Mouse (Mus musculus): ENCODE measurements at regions not wholly inside any gene's neighbourhood (a gene's known extent, or its start where the extent isn't known, plus 50 kb on each side); places are given as distances from the start of the nearest gene placed in this dataset.

DNA sequence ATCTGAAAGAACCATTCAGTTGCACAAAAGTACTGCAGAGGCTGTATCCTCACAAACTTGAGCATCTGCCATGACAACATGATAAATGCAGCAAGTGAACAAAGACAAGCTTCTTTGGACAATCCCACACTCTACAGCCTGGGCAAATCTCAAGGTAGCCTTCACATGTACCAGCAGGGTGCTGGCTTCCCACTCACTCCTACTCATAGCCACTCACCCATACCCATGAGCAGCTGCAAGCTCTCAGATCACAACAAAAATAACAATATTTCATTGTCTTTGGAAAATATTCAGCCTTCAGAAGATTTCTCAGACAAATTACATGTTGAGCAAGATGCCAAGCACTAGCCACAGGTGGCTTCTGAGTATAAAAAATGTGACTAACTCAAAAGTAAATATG is 689.3 kb downstream of the Cypt12 start:
- Histone ChIP-seq H3K36me3 (ENCODE audit: control insufficient read depth, insufficient read depth, low read length) (no peaks in the 10 kb centered on the region), H3K4me1 (ENCODE audit: control insufficient read depth, insufficient read depth, low read length) (no peaks in the 10 kb centered on the region; the same call in 1 of the 2 replicates), H3K27ac (ENCODE audit: control insufficient read depth, insufficient read depth, low read depth, low read length) (no peak overlapping the region), H3K4me3 (ENCODE audit: control insufficient read depth, low read depth, low read length) (no peak overlapping the region), H3K27me3 (ENCODE audit: control insufficient read depth, insufficient read depth, low read length) (no peaks in the 10 kb centered on the region)
- no peak for TF ChIP-seq CTCF (IDR thresholded peaks at IDR 0.05; ENCODE audit: control insufficient read depth, insufficient read depth, insufficient replicate concordance, low read depth, low read length)
- TF ChIP-seq POLR2A (IDR thresholded peaks at IDR 0.05; ENCODE audit: control insufficient read depth, low read depth, low read length), result no peak

DNA sequence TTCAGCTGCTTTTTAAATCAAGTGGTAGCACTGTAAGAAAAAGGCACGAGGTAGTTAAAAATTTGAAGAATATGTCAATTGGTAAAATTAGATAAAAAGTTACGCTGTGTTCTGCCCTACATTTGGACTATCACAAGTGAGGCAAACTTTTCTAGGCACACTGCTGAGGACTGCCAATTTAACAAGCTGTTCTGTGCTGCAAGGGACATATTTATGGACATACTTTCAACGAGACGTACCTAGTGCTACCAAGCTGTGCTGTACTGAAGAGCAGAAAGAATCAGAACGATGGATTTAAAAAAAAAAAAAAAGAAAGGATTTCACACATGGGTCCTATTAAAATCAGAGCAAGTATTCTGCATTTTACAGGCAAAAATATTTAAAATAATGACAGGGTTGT is 692.1 kb downstream of the Cypt12 start:
- Histone ChIP-seq H3K4me1 (ENCODE audit: control insufficient read depth, insufficient read depth, low read length) (no peaks in the 10 kb centered on the region), H3K36me3 (ENCODE audit: control insufficient read depth, insufficient read depth, low read length) (no peaks in the 10 kb centered on the region), H3K27me3 (ENCODE audit: control insufficient read depth, insufficient read depth, low read length) (no peaks in the 10 kb centered on the region), H3K27ac (ENCODE audit: control insufficient read depth, insufficient read depth, low read depth, low read length) (no peak overlapping the region), H3K4me3 (ENCODE audit: control insufficient read depth, low read depth, low read length) (no peak overlapping the region)
- TF ChIP-seq POLR2A (IDR thresholded peaks at IDR 0.05; ENCODE audit: control insufficient read depth, low read depth, low read length) (no peak), CTCF (IDR thresholded peaks at IDR 0.05; ENCODE audit: control insufficient read depth, insufficient read depth, insufficient replicate concordance, low read depth, low read length) (no peak)

DNA sequence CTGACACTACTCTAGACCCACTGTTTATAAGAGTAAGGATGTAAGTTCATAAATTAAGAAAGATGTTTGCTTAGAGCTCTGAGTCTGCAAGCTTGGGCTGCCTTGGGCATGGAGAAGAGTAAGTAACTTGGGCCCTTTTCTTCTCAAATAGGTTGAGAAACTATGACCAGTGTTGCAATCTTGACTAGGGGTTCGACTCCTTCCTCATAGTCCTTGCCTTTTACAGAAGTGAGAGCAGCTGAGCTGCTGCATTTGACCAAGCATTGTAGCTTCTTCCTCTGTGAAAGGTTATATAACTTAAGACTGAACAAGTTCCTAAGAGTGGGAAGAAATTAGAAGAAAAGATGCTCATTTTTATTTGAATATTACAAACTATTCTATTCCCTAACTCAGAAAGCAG is 693.5 kb downstream of the Cypt12 start:
- Histone ChIP-seq H3K4me3 (ENCODE audit: control insufficient read depth, low read depth, low read length) (no peak overlapping the region), H3K27ac (ENCODE audit: control insufficient read depth, insufficient read depth, low read depth, low read length) (no peak overlapping the region), H3K27me3 (ENCODE audit: control insufficient read depth, insufficient read depth, low read length) (no peaks in the 10 kb centered on the region), H3K36me3 (ENCODE audit: control insufficient read depth, insufficient read depth, low read length) (no peaks in the 10 kb centered on the region), H3K4me1 (ENCODE audit: control insufficient read depth, insufficient read depth, low read length) (no peaks in the 10 kb centered on the region)
- TF ChIP-seq POLR2A (IDR thresholded peaks at IDR 0.05; ENCODE audit: control insufficient read depth, low read depth, low read length) (no peak), CTCF (IDR thresholded peaks at IDR 0.05; ENCODE audit: control insufficient read depth, insufficient read depth, insufficient replicate concordance, low read depth, low read length) (no peak)

DNA sequence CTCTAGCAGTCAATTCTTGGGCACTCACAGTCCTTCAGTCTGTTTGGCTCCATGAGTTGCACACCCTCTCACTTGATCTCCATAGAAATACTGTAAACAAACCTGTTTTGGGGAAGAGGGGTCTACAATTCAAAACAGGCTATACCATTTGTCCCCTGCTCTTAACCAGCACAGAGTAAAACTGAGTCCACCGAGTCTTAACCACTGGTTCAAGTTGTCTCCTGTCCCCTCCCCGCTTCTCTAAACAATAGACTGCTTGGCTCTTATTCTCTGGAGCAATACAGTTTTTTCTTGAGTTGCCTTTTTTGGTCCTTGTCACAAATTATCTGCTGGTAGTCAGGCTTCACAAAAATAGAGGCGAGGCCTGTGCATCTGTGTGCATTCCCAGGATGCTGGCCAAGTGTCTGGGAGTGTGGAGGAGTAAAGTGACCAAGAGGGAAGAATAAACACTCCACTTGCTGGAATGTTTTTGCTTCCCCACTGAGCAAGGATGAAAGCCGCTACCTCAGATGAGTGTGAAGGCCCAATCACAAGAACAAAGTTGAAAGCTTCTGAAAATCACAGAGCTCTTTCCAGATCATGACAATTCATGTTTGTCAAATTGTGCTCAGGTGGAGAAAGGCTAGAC is 695.3 kb downstream of the Cypt12 start:
- TF ChIP-seq CTCF (IDR thresholded peaks at IDR 0.05; ENCODE audit: control insufficient read depth, insufficient read depth, insufficient replicate concordance, low read depth, low read length) (no peak), POLR2A (IDR thresholded peaks at IDR 0.05; ENCODE audit: control insufficient read depth, low read depth, low read length) (no peak)
- no peaks in the 10 kb centered on the region for H3K27me3 ChIP-seq (ENCODE audit: control insufficient read depth, insufficient read depth, low read length)
- no peaks in the 10 kb centered on the region for H3K36me3 ChIP-seq (ENCODE audit: control insufficient read depth, insufficient read depth, low read length)
- H3K4me1 ChIP-seq (ENCODE audit: control insufficient read depth, insufficient read depth, low read length), result no peaks in the 10 kb centered on the region
- no peak overlapping the region for H3K4me3 ChIP-seq (ENCODE audit: control insufficient read depth, low read depth, low read length)
- no peak overlapping the region for H3K27ac ChIP-seq (ENCODE audit: control insufficient read depth, insufficient read depth, low read depth, low read length)

DNA sequence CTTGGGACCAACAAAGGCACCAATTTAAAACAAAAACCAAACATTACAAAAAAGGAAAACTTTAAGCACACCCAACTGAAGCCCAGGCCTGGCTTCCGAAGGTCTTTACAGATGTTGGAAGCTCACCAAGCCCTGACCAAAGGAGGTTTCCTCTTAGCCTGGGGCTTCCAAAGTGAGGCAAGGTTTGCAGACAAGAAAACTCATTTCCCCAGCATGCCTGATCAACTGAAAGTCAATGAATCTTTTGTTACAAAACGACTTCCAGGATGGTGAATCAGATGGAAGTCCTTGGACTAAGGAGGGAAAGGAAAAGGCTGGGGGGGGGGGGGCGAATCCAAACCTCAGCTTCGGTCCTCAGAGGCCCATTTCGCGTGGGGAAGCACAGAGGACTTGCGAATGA is 697.3 kb downstream of the Cypt12 start:
- Histone ChIP-seq H3K36me3 (ENCODE audit: control insufficient read depth, insufficient read depth, low read length) (no peaks in the 10 kb centered on the region), H3K27me3 (ENCODE audit: control insufficient read depth, insufficient read depth, low read length) (no peaks in the 10 kb centered on the region), H3K4me1 (ENCODE audit: control insufficient read depth, insufficient read depth, low read length) (no peaks in the 10 kb centered on the region), H3K4me3 (ENCODE audit: control insufficient read depth, low read depth, low read length) (no peak overlapping the region), H3K27ac (ENCODE audit: control insufficient read depth, insufficient read depth, low read depth, low read length) (no peak overlapping the region)
- TF ChIP-seq POLR2A (IDR thresholded peaks at IDR 0.05; ENCODE audit: control insufficient read depth, low read depth, low read length), result no peak
- TF ChIP-seq CTCF (IDR thresholded peaks at IDR 0.05; ENCODE audit: control insufficient read depth, insufficient read depth, insufficient replicate concordance, low read depth, low read length), result no peak

DNA sequence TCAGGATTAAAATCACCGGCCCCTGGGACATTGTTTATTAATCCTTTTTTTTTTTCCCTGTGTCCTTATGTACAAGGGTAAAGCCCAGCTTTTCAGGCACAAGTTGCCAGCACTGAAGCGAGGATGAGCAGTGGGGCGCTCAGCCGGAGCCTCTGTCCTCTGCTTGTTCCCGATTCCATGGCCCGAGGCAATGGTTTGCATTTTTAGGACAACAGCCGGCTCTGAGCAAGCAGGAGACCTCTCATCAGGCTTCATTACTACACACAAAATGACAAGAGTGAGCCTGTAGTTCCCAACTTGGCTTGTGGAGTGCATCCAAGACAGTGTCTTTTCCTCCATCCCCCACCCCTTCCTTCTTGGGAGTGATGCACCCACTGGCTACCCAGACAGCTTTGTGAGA is 697.7 kb downstream of the Cypt12 start:
- no peaks in the 10 kb centered on the region for H3K4me1 ChIP-seq (ENCODE audit: control insufficient read depth, insufficient read depth, low read length)
- H3K4me3 ChIP-seq (ENCODE audit: control insufficient read depth, low read depth, low read length), result no peak overlapping the region
- H3K27ac ChIP-seq (ENCODE audit: control insufficient read depth, insufficient read depth, low read depth, low read length), result no peak overlapping the region
- H3K36me3 ChIP-seq (ENCODE audit: control insufficient read depth, insufficient read depth, low read length), result no peaks in the 10 kb centered on the region
- H3K27me3 ChIP-seq (ENCODE audit: control insufficient read depth, insufficient read depth, low read length), result no peaks in the 10 kb centered on the region
- no peak for TF ChIP-seq POLR2A (IDR thresholded peaks at IDR 0.05; ENCODE audit: control insufficient read depth, low read depth, low read length)
- TF ChIP-seq CTCF (IDR thresholded peaks at IDR 0.05; ENCODE audit: control insufficient read depth, insufficient read depth, insufficient replicate concordance, low read depth, low read length), result no peak

DNA sequence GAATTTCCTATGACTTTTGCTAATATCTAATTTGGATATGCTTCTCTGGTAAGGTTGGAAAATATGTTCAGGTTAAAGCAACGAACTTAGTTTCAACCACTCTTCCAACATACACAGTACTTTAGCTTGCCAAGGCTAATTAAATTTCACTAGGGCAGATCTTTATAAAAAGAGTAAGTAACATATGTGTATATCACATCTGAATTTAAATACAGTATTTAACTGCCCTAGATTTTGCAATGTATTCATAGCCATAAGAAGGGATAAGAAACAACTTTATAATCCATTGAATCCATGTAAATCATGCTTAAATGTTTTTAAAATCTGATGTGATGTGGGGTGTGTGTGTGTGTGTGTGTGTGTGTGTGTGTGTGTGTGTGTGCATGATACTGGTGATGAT is 705.3 kb downstream of the Cypt12 start:
- Histone ChIP-seq H3K27ac (ENCODE audit: control insufficient read depth, insufficient read depth, low read depth, low read length) (no peak overlapping the region), H3K27me3 (ENCODE audit: control insufficient read depth, insufficient read depth, low read length) (no peaks in the 10 kb centered on the region), H3K36me3 (ENCODE audit: control insufficient read depth, insufficient read depth, low read length) (no peaks in the 10 kb centered on the region), H3K4me1 (ENCODE audit: control insufficient read depth, insufficient read depth, low read length) (no peaks in the 10 kb centered on the region), H3K4me3 (ENCODE audit: control insufficient read depth, low read depth, low read length) (no peak overlapping the region)
- TF ChIP-seq CTCF (IDR thresholded peaks at IDR 0.05; ENCODE audit: control insufficient read depth, insufficient read depth, insufficient replicate concordance, low read depth, low read length), result no peak
- no peak for TF ChIP-seq POLR2A (IDR thresholded peaks at IDR 0.05; ENCODE audit: control insufficient read depth, low read depth, low read length)

DNA sequence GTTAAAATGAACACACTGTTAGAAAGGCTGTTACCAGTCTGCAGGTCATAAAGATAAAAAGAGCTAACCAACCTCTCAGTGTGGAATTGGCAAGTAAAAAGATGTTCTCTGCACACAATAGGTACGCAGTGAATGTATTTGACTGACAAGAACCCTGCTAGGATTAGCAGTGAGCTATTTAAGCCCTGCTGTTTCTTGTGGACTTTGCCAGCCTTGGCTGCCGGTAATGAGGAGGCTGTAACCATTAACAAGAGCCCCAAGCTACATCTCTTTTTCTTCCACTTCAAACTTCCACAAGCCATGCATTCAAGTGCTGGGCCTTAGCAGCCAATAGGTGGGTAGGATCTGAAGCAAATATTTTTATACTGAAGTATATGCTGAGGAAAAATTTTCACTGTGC is 717.5 kb downstream of the Cypt12 start:
- Histone ChIP-seq H3K27ac (ENCODE audit: control insufficient read depth, insufficient read depth, low read depth, low read length) (no peak overlapping the region), H3K4me3 (ENCODE audit: control insufficient read depth, low read depth, low read length) (no peak overlapping the region), H3K27me3 (ENCODE audit: control insufficient read depth, insufficient read depth, low read length) (no peaks in the 10 kb centered on the region), H3K36me3 (ENCODE audit: control insufficient read depth, insufficient read depth, low read length) (no peaks in the 10 kb centered on the region), H3K4me1 (ENCODE audit: control insufficient read depth, insufficient read depth, low read length) (no peaks in the 10 kb centered on the region)
- no peak for TF ChIP-seq POLR2A (IDR thresholded peaks at IDR 0.05; ENCODE audit: control insufficient read depth, low read depth, low read length)
- no peak for TF ChIP-seq CTCF (IDR thresholded peaks at IDR 0.05; ENCODE audit: control insufficient read depth, insufficient read depth, insufficient replicate concordance, low read depth, low read length)

Data from testis, adult 2 months (tissue).